Mouse (Mus musculus) left cerebral cortex, adult 2 months (tissue): ENCODE measurements at regions not wholly inside any gene's neighbourhood (a gene's known extent, or its start where the extent isn't known, plus 50 kb on each side); places are given as distances from the start of the nearest gene placed in this dataset.

Experiments
- DNase-seq, 2 experiments: peaks; one replicate each; pipeline ENCODE4 v3.0.0; 2021 to 2022; ENCODE audit warnings: low spot score in 2 of 2, mixed read lengths in 1 of 2; ENCODE audit errors: extremely low spot score in 1 of 2
- H3K27ac ChIP-seq: fragments of 200-600 bp; 2 replicates; pipeline ENCODE4 v1.8.1; 2022
- H3K4me3 ChIP-seq: fragments of 200-600 bp; 2 replicates; pipeline ENCODE4 v1.8.1; 2022
- CTCF ChIP-seq: fragments of 200-600 bp; IDR thresholded peaks from 2 replicates; pipeline ENCODE4 v1.8.1; 2022; ENCODE audit warnings: antibody characterized with exemption, mild to moderate bottlenecking, moderate library complexity
- intact Hi-C: fragments of 180-260 bp; cut with DNase I; formaldehyde crosslinking; loops from one replicate; pipeline ENCODE4 v1.15.1; 2025

- no peak for TF ChIP-seq CTCF
- intact Hi-C loops: no loop called here
- Histone ChIP-seq H3K27ac (no peak overlapping the region), H3K4me3 (no peak overlapping the region)
- no peak for DNase-seq
These were observed 176.9 kb downstream of the Gm19410 start for GRCm38 (mm10) chr8:35942515-35942914.

DNA sequence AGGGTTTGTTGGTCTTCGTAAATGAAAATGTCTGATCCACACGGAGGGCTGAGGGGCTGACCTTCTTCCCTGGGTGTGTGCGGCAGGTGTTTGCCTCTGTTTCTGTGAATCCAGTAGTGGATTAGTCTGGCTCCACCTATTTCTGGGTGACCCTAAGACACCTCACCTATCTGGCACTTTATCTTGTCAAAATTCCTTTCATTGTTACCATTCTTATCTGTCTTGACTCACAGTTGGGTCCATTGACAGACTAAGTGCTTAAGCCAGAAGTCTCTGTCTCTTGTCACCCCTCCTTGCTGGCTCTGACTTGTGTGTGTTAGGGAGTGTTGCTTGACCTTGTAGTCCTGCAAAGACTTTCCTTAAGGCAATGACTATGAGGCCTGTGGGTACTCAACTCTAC lies 178.1 kb downstream of the Gm19410 start:
- H3K4me3 ChIP-seq: no peak overlapping the region
- no peak for TF ChIP-seq CTCF
- H3K27ac ChIP-seq: no peak overlapping the region
- intact Hi-C loops: no loop called here
- no peak for DNase-seq

DNA sequence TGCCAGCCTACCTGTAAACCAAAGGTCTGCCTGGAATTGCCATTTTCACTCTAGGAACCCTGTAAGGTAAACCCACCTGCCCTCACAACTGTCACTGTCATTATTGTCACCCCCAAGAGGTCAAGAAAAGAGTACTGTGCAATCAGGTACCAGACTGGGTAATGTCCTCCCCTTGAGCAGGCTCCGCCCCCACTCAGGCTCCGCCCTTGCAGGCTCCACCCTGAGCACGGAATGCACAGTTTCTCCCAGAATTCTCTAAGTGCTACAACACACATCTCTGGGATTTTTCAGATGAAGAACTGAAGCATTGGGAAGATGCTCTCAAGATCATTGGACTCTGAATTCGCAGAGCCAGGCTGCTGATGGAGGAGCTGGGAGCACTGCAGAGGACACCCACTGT lies 178.9 kb downstream of the Gm19410 start:
- intact Hi-C loops: no loop called here
- no peak for TF ChIP-seq CTCF
- H3K4me3 ChIP-seq: no peak overlapping the region
- DNase-seq: no peak
- H3K27ac ChIP-seq: no peak overlapping the region

GRCm38 (mm10) chr8:35946539-35946940 lies 180.9 kb downstream of the Gm19410 start:
- TF ChIP-seq CTCF: no peak
- no peak overlapping the region for H3K4me3 ChIP-seq
- no peak for DNase-seq
- intact Hi-C loops: no loop called here
- no peak overlapping the region for H3K27ac ChIP-seq

DNA sequence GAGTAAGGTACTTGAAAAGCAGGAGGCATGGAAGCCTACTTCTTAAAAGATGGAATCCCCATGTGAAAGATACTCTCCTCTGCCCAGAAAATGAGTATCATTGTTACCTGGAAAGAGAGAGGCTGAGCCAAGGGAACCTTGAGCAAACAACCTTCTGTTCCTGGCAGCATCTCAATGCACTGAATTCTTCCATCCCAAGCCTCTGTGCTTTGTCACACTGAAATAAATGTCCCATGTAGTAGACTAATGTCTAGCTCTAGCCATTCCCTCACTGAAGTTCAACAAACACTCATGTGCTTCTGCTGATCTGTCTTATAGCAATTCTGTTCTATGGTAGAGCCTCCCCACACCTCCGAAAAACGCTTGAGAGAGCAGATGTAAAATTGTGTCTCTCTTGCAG lies 182.6 kb downstream of the Gm19410 start:
- no peak overlapping the region for H3K4me3 ChIP-seq
- no peak for TF ChIP-seq CTCF

GRCm38 (mm10) chr8:35948751-35949183 lies 183.2 kb downstream of the Gm19410 start:
- H3K27ac ChIP-seq: no peak overlapping the region
- TF ChIP-seq CTCF: no peak
- intact Hi-C loops: no loop called here
- DNase-seq: no peak
- H3K4me3 ChIP-seq: no peak overlapping the region

More for the DNA sequence above, 182.6 kb downstream of the Gm19410 start:
- DNase-seq: no peak
- H3K27ac ChIP-seq: no peak overlapping the region
- intact Hi-C loops: no loop called here

GRCm38 (mm10) chr8:35955506-35955905 lies 189.9 kb downstream of the Gm19410 start:
- Histone ChIP-seq H3K4me3 (no peak overlapping the region), H3K27ac (no peak overlapping the region)
- DNase-seq: no peak
- TF ChIP-seq CTCF: no peak
- intact Hi-C loops: no loop called here

GRCm38 (mm10) chr8:35956319-35956718 lies 190.7 kb downstream of the Gm19410 start:
- TF ChIP-seq CTCF: no peak
- no peak overlapping the region for H3K4me3 ChIP-seq
- no peak overlapping the region for H3K27ac ChIP-seq
- intact Hi-C loops: no loop called here
- DNase-seq: no peak

- H3K4me3 ChIP-seq: no peak overlapping the region
- DNase-seq: no peak
- no peak overlapping the region for H3K27ac ChIP-seq
- no peak for TF ChIP-seq CTCF
- intact Hi-C loops: no loop called here
These were observed 193.6 kb downstream of the Gm19410 start for GRCm38 (mm10) chr8:35959201-35959600.

DNA sequence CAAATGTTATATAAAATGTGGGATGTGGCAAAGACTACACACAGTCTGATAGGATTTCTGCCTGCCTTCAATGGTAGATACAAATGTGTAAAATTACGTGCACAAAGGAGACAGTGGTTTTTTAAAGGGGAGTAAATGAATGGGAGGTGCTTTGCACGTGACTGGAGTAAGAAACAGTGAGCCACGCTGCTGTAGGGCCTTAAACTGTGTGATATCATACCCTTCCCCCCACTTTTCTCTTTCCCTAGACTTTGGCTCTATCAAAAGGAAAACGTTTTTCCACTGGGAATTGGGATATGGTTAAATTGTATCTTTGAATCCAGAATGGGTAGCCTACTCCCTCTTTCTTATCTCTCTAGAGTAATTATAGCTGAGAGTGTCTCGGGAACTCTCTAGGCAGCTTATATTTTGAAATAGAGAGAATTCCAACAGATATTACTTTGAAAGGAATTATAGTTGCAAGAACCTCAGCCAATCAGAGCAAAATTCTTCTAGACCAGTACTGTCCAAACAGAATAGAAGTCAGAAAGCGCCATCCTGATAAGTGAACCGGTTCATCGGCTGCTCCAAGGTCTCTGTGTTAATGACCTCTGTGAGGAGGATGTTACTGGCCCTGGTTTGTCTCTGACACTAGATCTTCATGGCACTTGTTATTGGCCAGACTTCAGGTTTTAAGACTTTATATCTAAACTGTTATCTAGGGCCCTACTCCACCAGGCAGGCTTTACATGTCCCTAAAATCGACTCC lies 195.5 kb downstream of the Gm19410 start:
- TF ChIP-seq CTCF: no peak
- DNase-seq: no peak
- intact Hi-C loops: no loop called here
- H3K27ac ChIP-seq: no peak overlapping the region
- no peak overlapping the region for H3K4me3 ChIP-seq

DNA sequence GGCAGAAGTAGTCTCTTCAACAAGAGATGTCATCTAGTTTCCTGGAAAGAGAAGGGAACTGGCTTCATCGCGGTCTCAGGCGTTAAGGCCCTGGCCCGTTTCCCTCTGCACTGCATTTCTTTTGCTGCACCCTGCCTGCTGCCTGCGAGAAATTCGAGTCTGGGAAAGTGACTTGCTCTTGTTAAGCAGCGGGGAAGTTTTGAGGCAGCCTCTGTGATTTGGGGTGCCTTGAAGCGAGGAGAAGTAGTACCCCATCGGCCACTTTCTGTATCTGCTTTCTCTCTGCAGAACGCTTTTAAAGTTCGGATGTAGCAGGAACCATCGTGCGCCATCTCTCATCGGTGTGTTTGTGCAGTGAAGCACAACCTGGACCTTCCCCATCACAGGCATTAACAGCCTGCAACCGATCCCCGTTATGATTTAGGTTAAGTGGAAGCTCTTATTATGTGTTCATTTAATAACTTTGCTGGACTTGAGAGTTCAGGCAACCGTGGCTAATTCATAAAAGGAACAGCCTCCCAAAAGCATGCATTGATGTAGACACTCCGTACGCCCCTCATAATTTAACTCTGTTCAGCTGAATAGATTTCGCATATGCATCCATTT lies 196.1 kb downstream of the Gm19410 start:
- Histone ChIP-seq H3K27ac (no peak overlapping the region), H3K4me3 (no peak overlapping the region)
- intact Hi-C loops: no loop called here
- TF ChIP-seq CTCF: no peak
- no peak for DNase-seq

DNA sequence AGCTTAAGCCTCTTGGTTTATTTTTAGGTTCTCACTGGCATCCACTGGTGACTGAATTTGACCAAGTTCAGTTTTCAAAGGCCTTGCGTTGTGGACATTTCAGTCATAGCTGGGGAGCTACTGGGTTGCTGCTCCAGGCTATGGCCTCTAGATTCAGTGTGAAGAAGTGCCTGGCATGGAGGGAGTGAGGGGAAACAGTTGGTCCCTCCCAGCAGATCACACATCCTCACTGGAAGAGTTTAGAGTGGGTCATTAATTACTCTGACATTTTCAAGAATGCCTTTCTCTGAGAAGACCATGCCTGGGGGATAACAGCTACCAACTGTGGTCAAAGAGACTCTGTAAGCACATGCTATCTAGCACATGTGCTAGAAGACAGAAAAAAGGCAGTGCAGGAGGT lies 199.3 kb downstream of the Gm19410 start:
- Histone ChIP-seq H3K27ac (no peak overlapping the region), H3K4me3 (no peak overlapping the region)
- no peak for DNase-seq
- no peak for TF ChIP-seq CTCF
- intact Hi-C loops: no loop called here

GRCm38 (mm10) chr8:35968341-35968740 lies 202.8 kb downstream of the Gm19410 start:
- TF ChIP-seq CTCF: no peak
- no peak for DNase-seq
- Histone ChIP-seq H3K4me3 (no peak overlapping the region), H3K27ac (no peak overlapping the region)
- intact Hi-C loops: no loop called here
